Mouse (Mus musculus): ENCODE results near the gene Anapc2.

DNA sequence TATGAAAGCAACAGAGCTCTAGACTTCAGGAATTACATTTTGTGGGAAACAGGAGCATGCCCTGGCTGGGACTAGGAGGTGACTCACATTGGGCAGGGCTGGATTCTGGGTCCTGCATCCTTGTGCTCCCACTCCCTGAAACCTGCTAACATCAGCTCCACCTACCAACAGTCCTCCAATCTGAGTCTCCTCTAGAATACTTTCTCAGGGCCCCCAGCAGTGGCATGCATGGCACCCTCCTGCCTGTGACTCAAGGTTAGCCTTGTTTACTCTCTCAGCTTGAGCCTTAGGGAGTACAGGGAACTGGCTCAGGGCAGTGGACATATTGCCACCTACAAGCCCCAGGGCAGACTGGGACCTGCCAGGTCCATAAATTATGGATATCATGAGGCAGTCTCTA is 34.2 kb upstream of the Anapc2 start:
- TF ChIP-seq KAT2A (conservative IDR thresholded peaks at IDR 0.05; ENCODE audit: low read depth, low read length) (no peak), CTCF (IDR thresholded peaks at IDR 0.05 in 2 of 3, conservative IDR thresholded peaks at IDR 0.05 in 1 of 3; ENCODE audit: control insufficient read depth in 1 of 3, insufficient read depth in 1 of 3, low read depth in 2 of 3, low read length in 3 of 3, poor library complexity in 1 of 3, severe bottlenecking in 1 of 3) (no peak), TAL1 (IDR thresholded peaks at IDR 0.05; ENCODE audit: low read length) (no peak), RCOR1 (IDR thresholded peaks at IDR 0.05; ENCODE audit: low read depth, low read length) (no peak), CHD1 (IDR thresholded peaks at IDR 0.05; ENCODE audit: low read depth, low read length) (no peak), EP300 (IDR thresholded peaks at IDR 0.05; ENCODE audit: low read depth in 1 of 2, low read length in 2 of 2) (no peak), MYB (IDR thresholded peaks at IDR 0.05; ENCODE audit: low read depth, low read length) (no peak), GABPA (IDR thresholded peaks at IDR 0.05; ENCODE audit: low read depth, low read length) (no peak), MAZ (IDR thresholded peaks at IDR 0.05; ENCODE audit: low read depth, low read length) (no peak), TCF12 (IDR thresholded peaks at IDR 0.05; ENCODE audit: low read depth, low read length) (no peak)
